Mouse (Mus musculus) ES-Bruce4 (cell line): Measurements from ENCODE around the gene Kpna4. TPM values are rescaled to one million over a fixed set of nuclear protein-coding genes. Genes with fewer than 3 reads are reported as not detected.

Experiments
- H3K27ac ChIP-seq: 2 replicates; pipeline ENCODE4 v1.5.1; 2012; ENCODE audit warnings: low read length, inconsistent platforms; ENCODE audit not compliant: insufficient read depth
- H3K27me3 ChIP-seq: 2 replicates; pipeline ENCODE4 v1.6.1; 2012; ENCODE audit warnings: mild to moderate bottlenecking, low read length, inconsistent platforms; ENCODE audit not compliant: control insufficient read depth, poor library complexity, insufficient read depth, severe bottlenecking
- H3K36me3 ChIP-seq: 2 replicates; pipeline ENCODE4 v1.6.1; 2012; ENCODE audit warnings: inconsistent platforms, mild to moderate bottlenecking, low read length, moderate library complexity; ENCODE audit not compliant: control insufficient read depth, poor library complexity, insufficient read depth, severe bottlenecking
- H3K4me1 ChIP-seq: one replicate; pipeline ENCODE4 v1.8.1; 2011; ENCODE audit warnings: low read length; ENCODE audit not compliant: control insufficient read depth, insufficient read depth
- H3K4me3 ChIP-seq: 2 replicates; pipeline ENCODE4 v1.5.1; 2011; ENCODE audit warnings: low read depth, mild to moderate bottlenecking, low read length
- H3K9ac ChIP-seq: 2 replicates; pipeline ENCODE4 v1.6.1; 2012; ENCODE audit warnings: low read depth, mild to moderate bottlenecking, inconsistent platforms; ENCODE audit not compliant: poor library complexity, severe bottlenecking
- H3K9me3 ChIP-seq: replicated peaks from 2 replicates; pipeline ENCODE4 v1.6.1; 2012; ENCODE audit warnings: mild to moderate bottlenecking, low read length, inconsistent platforms; ENCODE audit not compliant: control insufficient read depth, poor library complexity, insufficient read depth, severe bottlenecking
- CTCF ChIP-seq: IDR thresholded peaks from one replicate; pipeline ENCODE4 v1.8.1; 2011; ENCODE audit warnings: low read depth, low read length
- EP300 ChIP-seq: IDR thresholded peaks from 2 replicates; pipeline ENCODE4 v1.6.1; 2011; ENCODE audit warnings: low read depth, low read length; ENCODE audit not compliant: insufficient read depth
- POLR2A ChIP-seq: IDR thresholded peaks from one replicate; pipeline ENCODE4 v1.8.1; 2011; ENCODE audit warnings: low read length; ENCODE audit not compliant: insufficient read depth
- polyA plus RNA-seq: library from polyadenylated mRNA; stranded (reverse); fragments of >200 nt; gene quantifications from 2 replicates; pipeline ENCODE4 v1.2.4, GENCODE M21; 2011; ENCODE audit warnings: low read depth; ENCODE audit not compliant: missing spikeins, insufficient read depth, insufficient read length

Kpna4 gene
- polyA plus RNA-seq, 1 experiment = 85.0 TPM

- no peak for TF ChIP-seq POLR2A
- TF ChIP-seq EP300 = no peak
- TF ChIP-seq CTCF = no peak
- Histone ChIP-seq H3K9ac (no peak overlapping the region), H3K4me3 (no peak overlapping the region), H3K4me1 (no peaks in the 10 kb centered on the region), H3K27me3 (no peaks in the 10 kb centered on the region), H3K36me3 (peaks cover 31% of the 10 kb centered on the region), H3K9me3 (no peaks in the 10 kb centered on the region), H3K27ac (no peak overlapping the region)
Observed at GRCm38 (mm10) chr3:69094456-69094855, 32.5 kb downstream of the Kpna4 start.

- H3K36me3 ChIP-seq = no peaks in the 10 kb centered on the region
- no peaks in the 10 kb centered on the region for H3K4me1 ChIP-seq
- no peak overlapping the region for H3K27ac ChIP-seq
- TF ChIP-seq POLR2A (no peak), CTCF (no peak), EP300 (no peak)
- no peak overlapping the region for H3K4me3 ChIP-seq
- no peaks in the 10 kb centered on the region for H3K9me3 ChIP-seq
- no peak overlapping the region for H3K9ac ChIP-seq
- H3K27me3 ChIP-seq = no peaks in the 10 kb centered on the region; the same call in 1 of the 2 replicates
Observed at GRCm38 (mm10) chr3:69064005-69064404, 62.9 kb downstream of the Kpna4 start.

GRCm38 (mm10) chr3:69062764-69063163 lies 64.1 kb downstream of the Kpna4 start:
- no peaks in the 10 kb centered on the region for H3K9me3 ChIP-seq
- no peak overlapping the region for H3K27ac ChIP-seq
- no peak for TF ChIP-seq CTCF
- TF ChIP-seq EP300 = no peak
- TF ChIP-seq POLR2A = no peak
- no peak overlapping the region for H3K9ac ChIP-seq
- no peak overlapping the region for H3K4me3 ChIP-seq
- no peaks in the 10 kb centered on the region for H3K4me1 ChIP-seq
- no peaks in the 10 kb centered on the region; the same call in 1 of the 2 replicates for H3K27me3 ChIP-seq
- H3K36me3 ChIP-seq = no peaks in the 10 kb centered on the region

- Histone ChIP-seq H3K36me3 (no peaks in the 10 kb centered on the region), H3K9me3 (no peaks in the 10 kb centered on the region), H3K9ac (no peak overlapping the region), H3K27ac (no peak overlapping the region), H3K4me3 (no peak overlapping the region), H3K27me3 (no peaks in the 10 kb centered on the region; the same call in 1 of the 2 replicates), H3K4me1 (no peaks in the 10 kb centered on the region)
- TF ChIP-seq EP300 (no peak), CTCF (no peak), POLR2A (no peak)
Observed at GRCm38 (mm10) chr3:69060672-69061071, 66.2 kb downstream of the Kpna4 start.

GRCm38 (mm10) chr3:69055871-69056270 lies 71.0 kb downstream of the Kpna4 start:
- Histone ChIP-seq H3K4me3 (no peak overlapping the region), H3K4me1 (no peaks in the 10 kb centered on the region), H3K9me3 (no peaks in the 10 kb centered on the region), H3K9ac (no peak overlapping the region), H3K27ac (no peak overlapping the region), H3K27me3 (no peaks in the 10 kb centered on the region; the same call in 1 of the 2 replicates), H3K36me3 (no peaks in the 10 kb centered on the region)
- no peak for TF ChIP-seq POLR2A
- no peak for TF ChIP-seq EP300
- TF ChIP-seq CTCF = no peak

- H3K9me3 ChIP-seq = no peaks in the 10 kb centered on the region
- no peaks in the 10 kb centered on the region for H3K4me1 ChIP-seq
- no peaks in the 10 kb centered on the region for H3K36me3 ChIP-seq
- H3K27me3 ChIP-seq = no peaks in the 10 kb centered on the region; the same call in 1 of the 2 replicates
- no peak overlapping the region for H3K4me3 ChIP-seq
- no peak overlapping the region for H3K27ac ChIP-seq
- TF ChIP-seq POLR2A (no peak), CTCF (no peak), EP300 (no peak)
- no peak overlapping the region for H3K9ac ChIP-seq
Observed at GRCm38 (mm10) chr3:69054760-69055432, 72.0 kb downstream of the Kpna4 start.
